Mouse (Mus musculus): ENCODE data around the gene Midn.
A peak's percentile ranks its signal among the peaks of the same experiment; 100 is the strongest.

Midn gene

GRCm38 (mm10) chr10:80171252-80171651 lies 23.2 kb downstream of the Midn start:
- DNase-seq (ENCODE audit: low read depth): peak; percentile 20

GRCm38 (mm10) chr10:80171760-80172526 lies 23.9 kb downstream of the Midn start:
- DNase-seq (ENCODE audit: low read depth): peak; percentile 30

GRCm38 (mm10) chr10:80172527-80173292 lies 24.6 kb downstream of the Midn start, which contains the start of gene 1600002K03Rik:
Gene 1600002K03Rik (plus strand): TSS chr10:80172944.
- peak; percentile 98 for DNase-seq (ENCODE audit: low read depth)

- no peak for DNase-seq (ENCODE audit: low read depth)
Measured at GRCm38 (mm10) chr10:80173358-80173757, 25.3 kb downstream of the Midn start.

- DNase-seq (ENCODE audit: low read depth): peak; percentile 20
Measured at GRCm38 (mm10) chr10:80173955-80174640, 26.0 kb downstream of the Midn start.

- DNase-seq (ENCODE audit: low read depth): peak; percentile 77
Measured at GRCm38 (mm10) chr10:80174705-80175104, 26.6 kb downstream of the Midn start.

- peak; percentile 78 for DNase-seq (ENCODE audit: low read depth)
Measured at GRCm38 (mm10) chr10:80175536-80176269, 27.6 kb downstream of the Midn start.

GRCm38 (mm10) chr10:80176270-80176834 lies 28.3 kb downstream of the Midn start:
- DNase-seq (ENCODE audit: low read depth): peak; percentile 9

GRCm38 (mm10) chr10:80177441-80178279 lies 29.6 kb downstream of the Midn start:
- DNase-seq (ENCODE audit: low read depth): peak; percentile 10

- peak; percentile 60 for DNase-seq (ENCODE audit: low read depth)
Measured at GRCm38 (mm10) chr10:80179068-80180051, 31.3 kb downstream of the Midn start, which contains the start of gene Efna2. Gene Efna2 (plus strand): TSS chr10:80179482.

- no peak for DNase-seq (ENCODE audit: low read depth)
Measured at GRCm38 (mm10) chr10:80180288-80180687, 32.2 kb downstream of the Midn start.

GRCm38 (mm10) chr10:80180823-80181222 lies 32.8 kb downstream of the Midn start:
- peak; percentile 17 for DNase-seq (ENCODE audit: low read depth)

- no peak for DNase-seq (ENCODE audit: low read depth)
Measured at GRCm38 (mm10) chr10:80182547-80182946, 34.5 kb downstream of the Midn start.

GRCm38 (mm10) chr10:80186649-80187048 lies 38.6 kb downstream of the Midn start:
- no peak for DNase-seq (ENCODE audit: low read depth)

GRCm38 (mm10) chr10:80187739-80188138 lies 39.7 kb downstream of the Midn start:
- no peak for DNase-seq (ENCODE audit: low read depth)

GRCm38 (mm10) chr10:80188453-80189024 lies 40.5 kb downstream of the Midn start:
- no peak for DNase-seq (ENCODE audit: low read depth)

- peak; percentile 28 for DNase-seq (ENCODE audit: low read depth)
Measured at GRCm38 (mm10) chr10:80189999-80190398, 41.9 kb downstream of the Midn start.

- DNase-seq (ENCODE audit: low read depth): peak; percentile 22
Measured at GRCm38 (mm10) chr10:80190491-80191051, 42.5 kb downstream of the Midn start.
